Mouse (Mus musculus) myocyte (in vitro differentiated cells): ENCODE data around the gene Myt1l. TPM values are rescaled to one million over a fixed set of nuclear protein-coding genes. Genes with fewer than 3 reads are reported as not detected.

Experiments used
- H3K27me3 ChIP-seq: one replicate; pipeline ENCODE4 v1.6.1; 2011; ENCODE audit not compliant: control insufficient read depth, insufficient read depth, insufficient read length
- H3K36me3 ChIP-seq: one replicate; pipeline ENCODE4 v1.6.1; 2011; ENCODE audit not compliant: control insufficient read depth, insufficient read depth
- H3K4me2 ChIP-seq: one replicate; pipeline ENCODE4 v1.6.1; 2011; ENCODE audit warnings: low read depth, control low read depth
- H3K4me3 ChIP-seq: one replicate; pipeline ENCODE4 v1.5.1; 2011; ENCODE audit warnings: mild to moderate bottlenecking, control low read depth, moderate library complexity
- H3K79me2 ChIP-seq: one replicate; pipeline ENCODE4 v1.6.1; 2011; ENCODE audit not compliant: control insufficient read depth, insufficient read depth
- H3ac ChIP-seq: one replicate; pipeline ENCODE4 v1.6.1; 2011; ENCODE audit not compliant: control insufficient read depth, insufficient read length
- CEBPB ChIP-seq: IDR thresholded peaks from 2 replicates; pipeline ENCODE4 v1.6.1; 2011; ENCODE audit warnings: mild to moderate bottlenecking, moderate library complexity; ENCODE audit not compliant: poor library complexity, insufficient read depth, severe bottlenecking
- E2F4 ChIP-seq: IDR thresholded peaks from one replicate; pipeline ENCODE4 v1.6.1; 2011; ENCODE audit warnings: mild to moderate bottlenecking, control low read depth, moderate library complexity; ENCODE audit not compliant: insufficient read depth
- MAX ChIP-seq: IDR thresholded peaks from one replicate; pipeline ENCODE4 v1.6.1; 2011; ENCODE audit warnings: low read depth, mild to moderate bottlenecking, control low read depth
- MYOD1 ChIP-seq, 3 experiments: IDR thresholded peaks; one replicate each; pipeline ENCODE4 v1.6.1; 2011; ENCODE audit warnings: control low read depth in 2 of 3, low read depth in 2 of 3, mild to moderate bottlenecking in 2 of 3, moderate library complexity in 1 of 3; ENCODE audit not compliant: insufficient read length in 2 of 3, control insufficient read depth in 1 of 3
- MYOG ChIP-seq, 3 experiments: IDR thresholded peaks; one replicate each; pipeline ENCODE4 v1.6.1; 2011; ENCODE audit warnings: control low read depth in 2 of 3, low read depth in 2 of 3, mild to moderate bottlenecking in 2 of 3; ENCODE audit not compliant: insufficient read length in 2 of 3, control insufficient read depth in 1 of 3, insufficient read depth in 1 of 3
- POLR2A ChIP-seq: IDR thresholded peaks from one replicate; pipeline ENCODE4 v1.6.1; 2011; ENCODE audit warnings: low read depth, mild to moderate bottlenecking, control low read depth, moderate library complexity; ENCODE audit not compliant: insufficient read length
- POLR2AphosphoS2 ChIP-seq: IDR thresholded peaks from one replicate; pipeline ENCODE4 v1.6.1; 2011; ENCODE audit warnings: low read depth, control low read depth; ENCODE audit not compliant: insufficient read length
- REST ChIP-seq: IDR thresholded peaks from one replicate; pipeline ENCODE4 v1.6.1; 2011; ENCODE audit warnings: mild to moderate bottlenecking, control low read depth, moderate library complexity; ENCODE audit not compliant: insufficient read depth, insufficient read length
- SRF ChIP-seq: IDR thresholded peaks from one replicate; pipeline ENCODE4 v1.6.1; 2011; ENCODE audit warnings: low read depth; ENCODE audit not compliant: control insufficient read depth, insufficient read length
- TCF12 ChIP-seq: IDR thresholded peaks from one replicate; pipeline ENCODE4 v1.6.1; 2011; ENCODE audit warnings: mild to moderate bottlenecking, control low read depth; ENCODE audit not compliant: poor library complexity, insufficient read depth, severe bottlenecking
- TCF3 ChIP-seq: IDR thresholded peaks from one replicate; pipeline ENCODE4 v1.6.1; 2011; ENCODE audit warnings: low read depth, control low read depth; ENCODE audit not compliant: insufficient read length
- USF1 ChIP-seq: IDR thresholded peaks from one replicate; pipeline ENCODE4 v1.6.1; 2011; ENCODE audit warnings: low read depth, mild to moderate bottlenecking, control low read depth, moderate library complexity
- polyA plus RNA-seq: library from polyadenylated mRNA; unstranded; fragments of >200 nt; fragmentation: generic; extraction: Trizol; gene quantifications from one replicate; pipeline ENCODE4 v1.2.1, GENCODE M21; 2012; ENCODE audit warnings: missing spikeins

Gene Myt1l
- polyA plus RNA-seq, 1 experiment = 0.01 TPM

DNA sequence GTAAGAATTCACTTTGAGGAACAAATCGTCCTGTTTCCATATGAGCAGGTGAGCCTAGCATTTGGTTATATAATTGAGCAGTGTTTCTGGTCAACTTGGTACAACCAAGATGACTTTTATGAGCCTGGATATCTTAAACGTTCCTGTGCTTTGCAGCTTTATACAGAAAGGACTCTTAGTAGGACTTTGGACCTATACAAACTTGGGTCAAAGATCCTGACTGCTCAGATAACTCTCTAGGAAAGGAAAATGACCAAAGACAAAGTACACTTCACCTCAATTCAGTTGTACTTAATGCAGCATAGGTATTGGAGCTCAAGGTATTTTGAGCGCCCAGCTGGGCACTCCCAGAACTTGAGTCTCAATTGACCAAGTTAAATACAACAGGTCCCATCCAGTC, 388.0 kb downstream of the Myt1l start:
- Histone ChIP-seq H3K4me3 (no peak overlapping the region), H3ac (no peak overlapping the region), H3K27me3 (no peaks in the 10 kb centered on the region), H3K36me3 (no peaks in the 10 kb centered on the region), H3K79me2 (no peaks in the 10 kb centered on the region), H3K4me2 (no peak overlapping the region)
- no peak for TF ChIP-seq SRF
- no peak for TF ChIP-seq USF1
- TF ChIP-seq POLR2A = no peak
- TF ChIP-seq CEBPB = no peak
- TF ChIP-seq TCF12 = no peak
- TF ChIP-seq E2F4 = no peak
- TF ChIP-seq POLR2AphosphoS2 = no peak
- no peak for TF ChIP-seq MYOD1 (IDR thresholded peaks at IDR 0.05; ENCODE audit: control insufficient read depth in 1 of 3, insufficient read length in 2 of 3, low read depth in 2 of 3)
- no peak for TF ChIP-seq MAX
- no peak for TF ChIP-seq REST
- TF ChIP-seq TCF3 = no peak

DNA sequence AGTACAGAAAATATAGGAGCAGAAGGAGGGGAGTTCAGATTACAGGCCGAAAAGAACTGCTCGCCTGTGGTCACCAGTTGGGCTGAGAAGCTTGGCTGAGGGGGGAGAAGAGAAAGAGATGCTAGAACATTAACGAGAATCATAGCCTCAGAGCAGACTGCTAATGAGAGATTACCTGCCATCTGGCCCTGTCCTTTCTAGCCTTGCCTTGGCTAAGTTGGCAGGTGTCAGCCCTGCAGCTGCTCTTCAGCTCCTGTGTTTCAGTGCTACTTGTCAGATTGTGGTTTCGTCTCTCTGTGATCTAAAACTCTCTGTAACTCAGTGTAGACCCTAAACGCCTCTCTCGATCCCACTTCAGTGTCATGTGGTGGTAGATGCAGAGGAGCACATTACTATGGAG, 388.6 kb downstream of the Myt1l start:
- Histone ChIP-seq H3K4me3 (no peak overlapping the region), H3ac (no peak overlapping the region), H3K79me2 (no peaks in the 10 kb centered on the region), H3K36me3 (no peaks in the 10 kb centered on the region), H3K4me2 (no peak overlapping the region), H3K27me3 (no peaks in the 10 kb centered on the region)
- TF ChIP-seq CEBPB (no peak), MYOG (IDR thresholded peaks at IDR 0.05; ENCODE audit: control insufficient read depth in 1 of 3, insufficient read depth in 1 of 3, insufficient read length in 2 of 3, low read depth in 2 of 3) (peak in 1 of 3 experiments; percentile 64), MYOD1 (IDR thresholded peaks at IDR 0.05; ENCODE audit: control insufficient read depth in 1 of 3, insufficient read length in 2 of 3, low read depth in 2 of 3) (peak in 2 of 3 experiments; percentile 86 to 94), TCF12 (peak; percentile 62), REST (no peak), USF1 (no peak), TCF3 (peak; percentile 44)

DNA sequence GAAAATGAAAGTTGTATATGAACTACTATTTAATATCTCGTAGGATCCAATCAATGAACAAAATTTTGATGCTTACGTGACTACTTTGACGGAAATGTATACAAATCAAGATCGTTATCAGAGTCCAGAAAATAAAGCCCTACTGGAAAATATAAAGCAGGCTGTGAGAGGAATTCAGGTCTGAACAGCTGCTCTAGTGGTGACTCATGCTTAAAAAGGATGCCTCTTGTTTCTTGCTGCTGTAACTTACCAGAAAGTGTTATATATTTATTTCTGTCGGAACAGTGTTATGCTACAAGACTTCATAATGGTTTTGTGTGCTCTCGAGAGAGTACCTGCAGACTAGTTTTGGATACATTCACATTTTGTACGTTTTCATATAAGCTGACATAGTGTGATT, 392.1 kb downstream of the Myt1l start:
- TF ChIP-seq POLR2A (no peak), MYOD1 (IDR thresholded peaks at IDR 0.05; ENCODE audit: control insufficient read depth in 1 of 3, insufficient read length in 2 of 3, low read depth in 2 of 3) (peak in 2 of 3 experiments; percentile 62 to 64), CEBPB (no peak), MYOG (IDR thresholded peaks at IDR 0.05; ENCODE audit: control insufficient read depth in 1 of 3, insufficient read depth in 1 of 3, insufficient read length in 2 of 3, low read depth in 2 of 3) (peak in 1 of 3 experiments; percentile 63)
- Histone ChIP-seq H3K4me3 (no peak overlapping the region), H3K27me3 (no peaks in the 10 kb centered on the region), H3K36me3 (no peaks in the 10 kb centered on the region), H3ac (no peak overlapping the region), H3K79me2 (no peaks in the 10 kb centered on the region), H3K4me2 (peak overlapping the region; percentile 53)

DNA sequence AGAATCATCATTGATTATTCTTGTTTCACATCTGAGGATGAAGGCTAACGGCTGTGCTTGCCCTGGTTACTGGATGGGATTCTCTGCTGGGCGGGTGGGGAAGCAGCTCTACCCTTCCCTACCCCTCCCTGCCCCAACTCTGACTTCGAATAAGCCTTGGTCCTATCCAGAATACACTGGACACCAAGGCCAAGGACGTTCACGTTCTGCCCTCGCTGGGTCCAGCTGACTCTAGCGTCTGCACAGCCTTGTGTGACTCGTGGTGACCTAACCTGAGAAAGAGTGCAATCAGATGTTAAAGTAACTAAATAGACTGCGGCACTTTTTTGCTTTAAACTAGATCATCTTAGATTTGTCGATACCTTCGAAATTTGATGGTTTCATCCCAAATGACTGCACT, 393.3 kb downstream of the Myt1l start:
- no peak overlapping the region for H3K4me2 ChIP-seq
- H3K27me3 ChIP-seq = no peaks in the 10 kb centered on the region
- TF ChIP-seq REST = no peak
- no peak for TF ChIP-seq MYOD1 (IDR thresholded peaks at IDR 0.05; ENCODE audit: control insufficient read depth in 1 of 3, insufficient read length in 2 of 3, low read depth in 2 of 3)
- no peak for TF ChIP-seq TCF12
- H3ac ChIP-seq = no peak overlapping the region
- no peak overlapping the region for H3K4me3 ChIP-seq
- H3K36me3 ChIP-seq = no peaks in the 10 kb centered on the region
- H3K79me2 ChIP-seq = no peaks in the 10 kb centered on the region

DNA sequence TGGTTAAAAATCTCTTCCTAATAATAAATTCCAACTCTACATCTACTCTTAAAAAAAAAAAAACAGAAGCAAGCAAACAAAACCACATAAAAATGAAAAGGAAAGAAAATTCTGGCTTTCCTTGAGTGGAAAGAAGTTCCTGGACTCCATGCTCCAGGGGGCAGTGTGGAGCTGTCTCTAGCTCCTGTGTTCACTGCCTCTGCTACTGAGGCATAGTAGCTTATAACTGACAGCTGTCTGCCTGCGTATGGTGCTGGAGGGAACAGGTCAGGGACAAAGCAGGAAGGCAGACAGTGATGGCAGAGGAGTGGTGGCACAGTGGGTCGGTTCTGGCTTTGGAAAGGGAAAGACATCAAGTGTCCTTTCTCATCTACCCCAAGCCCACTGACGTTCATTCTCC, 398.7 kb downstream of the Myt1l start:
- H3K79me2 ChIP-seq = no peaks in the 10 kb centered on the region
- no peak for TF ChIP-seq MAX
- TF ChIP-seq MYOD1 (IDR thresholded peaks at IDR 0.05; ENCODE audit: control insufficient read depth in 1 of 3, insufficient read length in 2 of 3, low read depth in 2 of 3) = peak in 1 of 3 experiments; percentile 16
- no peak for TF ChIP-seq USF1
- H3K36me3 ChIP-seq = no peaks in the 10 kb centered on the region
- H3ac ChIP-seq = no peak overlapping the region
- H3K4me3 ChIP-seq = no peak overlapping the region
- H3K27me3 ChIP-seq = no peaks in the 10 kb centered on the region
- H3K4me2 ChIP-seq = no peak overlapping the region

DNA sequence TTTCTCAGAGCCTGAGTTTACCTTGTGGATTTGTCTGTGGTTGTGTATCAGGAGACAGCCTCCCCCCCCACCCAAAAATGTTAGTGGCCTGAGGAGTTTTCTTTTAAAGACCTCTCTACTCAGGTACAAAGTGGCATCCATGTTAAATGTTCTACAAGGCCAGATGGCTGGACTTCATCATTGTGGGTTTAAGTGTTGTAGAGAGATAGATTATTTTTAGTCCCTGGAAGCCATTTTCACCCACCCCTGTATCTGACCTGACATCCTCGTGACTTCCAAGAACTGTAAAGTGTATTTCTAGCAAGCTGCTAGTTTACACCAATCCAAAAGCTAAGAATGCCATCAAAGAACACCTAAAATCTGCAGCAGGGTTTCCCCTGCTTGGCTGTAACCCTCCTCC, 402.4 kb downstream of the Myt1l start:
- H3K4me2 ChIP-seq = no peak overlapping the region
- H3ac ChIP-seq = no peak overlapping the region
- H3K36me3 ChIP-seq = no peaks in the 10 kb centered on the region
- H3K27me3 ChIP-seq = no peaks in the 10 kb centered on the region
- H3K4me3 ChIP-seq = no peak overlapping the region
- H3K79me2 ChIP-seq = no peaks in the 10 kb centered on the region
- no peak for TF ChIP-seq MYOD1 (IDR thresholded peaks at IDR 0.05; ENCODE audit: control insufficient read depth in 1 of 3, insufficient read length in 2 of 3, low read depth in 2 of 3)
- no peak for TF ChIP-seq TCF3
- TF ChIP-seq POLR2A = no peak
- TF ChIP-seq TCF12 = no peak
- TF ChIP-seq USF1 = no peak
- TF ChIP-seq E2F4 = no peak
- no peak for TF ChIP-seq MAX
- TF ChIP-seq CEBPB = no peak
- TF ChIP-seq SRF = no peak
- TF ChIP-seq POLR2AphosphoS2 = no peak
- TF ChIP-seq REST = no peak
- no peak for TF ChIP-seq MYOG (IDR thresholded peaks at IDR 0.05; ENCODE audit: control insufficient read depth in 1 of 3, insufficient read depth in 1 of 3, insufficient read length in 2 of 3, low read depth in 2 of 3)
